Mouse (Mus musculus) left cerebral cortex, adult 2 months (tissue): Measurements from ENCODE around the gene Prss2. TPM values are rescaled to one million over a fixed set of nuclear protein-coding genes. Genes with fewer than 3 reads are reported as not detected.
"Not testable (repeated sequence)": the region's sequence is repeated elsewhere in the genome, so short reads cannot be mapped to it uniquely, and the experiment has no call there.

Source experiments
- DNase-seq, 2 experiments: peaks; one replicate each; pipeline ENCODE4 v3.0.0; 2021 to 2022; ENCODE audit warnings: low spot score in 2 of 2, mixed read lengths in 1 of 2; ENCODE audit errors: extremely low spot score in 1 of 2
- H3K27ac ChIP-seq: fragments of 200-600 bp; 2 replicates; pipeline ENCODE4 v1.8.1; 2022
- H3K4me3 ChIP-seq: fragments of 200-600 bp; 2 replicates; pipeline ENCODE4 v1.8.1; 2022
- CTCF ChIP-seq: fragments of 200-600 bp; IDR thresholded peaks from 2 replicates; pipeline ENCODE4 v1.8.1; 2022; ENCODE audit warnings: antibody characterized with exemption, mild to moderate bottlenecking, moderate library complexity
- intact Hi-C: fragments of 180-260 bp; cut with DNase I; formaldehyde crosslinking; loops from one replicate; pipeline ENCODE4 v1.15.1; 2025
- total RNA-seq, 2 experiments: library from RNA; stranded (reverse); gene quantifications; 2 replicates each; pipeline ENCODE4 v1.2.3; 2021

Prss2 gene
- total RNA-seq, 2 experiments from 2014 or later: not detected

GRCm38 (mm10) chr6:41558271-41558670 is 36.7 kb downstream of the Prss2 start:
- no peak for TF ChIP-seq CTCF
- intact Hi-C loops: loop anchor here (10.0 kb wide), 1 partner anchor 503 kb away; no protein-coding TSS in a partner anchor
- DNase-seq: no peak
- H3K4me3 ChIP-seq: no peak overlapping the region
- H3K27ac ChIP-seq: no peak overlapping the region

GRCm38 (mm10) chr6:41559331-41559730 is 37.7 kb downstream of the Prss2 start:
- intact Hi-C loops: loop anchor here (10.0 kb wide), 1 partner anchor 505 kb away; no protein-coding TSS in a partner anchor
- Histone ChIP-seq H3K27ac (peak overlapping the region; percentile 45; the same call in 1 of the 2 replicates), H3K4me3 (no peak overlapping the region)
- DNase-seq: no peak
- TF ChIP-seq CTCF: no peak

- no peak for TF ChIP-seq CTCF
- no peak for DNase-seq
- Histone ChIP-seq H3K27ac (peak overlapping the region; percentile 54; the same call in 1 of the 2 replicates), H3K4me3 (no peak overlapping the region)
- intact Hi-C loops: no loop called here
Measured at GRCm38 (mm10) chr6:41560273-41560672, 38.7 kb downstream of the Prss2 start.

GRCm38 (mm10) chr6:41562598-41562997 is 41.0 kb downstream of the Prss2 start:
- no peak for DNase-seq
- no peak overlapping the region for H3K4me3 ChIP-seq
- no peak for TF ChIP-seq CTCF
- no peak overlapping the region for H3K27ac ChIP-seq
- intact Hi-C loops: no loop called here

GRCm38 (mm10) chr6:41563104-41563951 is 41.7 kb downstream of the Prss2 start:
- H3K4me3 ChIP-seq, DNase-seq, H3K27ac ChIP-seq, intact Hi-C loops: not testable (repeated sequence)

- no peak overlapping the region for H3K27ac ChIP-seq
- intact Hi-C loops: no loop called here
Measured at GRCm38 (mm10) chr6:41565261-41565660, 43.7 kb downstream of the Prss2 start.

GRCm38 (mm10) chr6:41566965-41567364 is 45.4 kb downstream of the Prss2 start:
- intact Hi-C loops: no loop called here
- H3K27ac ChIP-seq: no peak overlapping the region
- no peak for TF ChIP-seq CTCF
- no peak for DNase-seq
- H3K4me3 ChIP-seq: no peak overlapping the region

More at GRCm38 (mm10) chr6:41565261-41565660, 43.7 kb downstream of the Prss2 start:
- no peak for TF ChIP-seq CTCF
- no peak for DNase-seq
- H3K4me3 ChIP-seq: no peak overlapping the region

- intact Hi-C loops: no loop called here
- TF ChIP-seq CTCF: no peak
- DNase-seq: no peak
- no peak overlapping the region for H3K4me3 ChIP-seq
- H3K27ac ChIP-seq: no peak overlapping the region
Measured at GRCm38 (mm10) chr6:41569078-41569477, 47.5 kb downstream of the Prss2 start.

Other genes with a start within 250 kb of the Prss2 start
- gene Try4, start 219.5 kb upstream of the Prss2 start, total RNA-seq: not detected
- not detected for gene Try5, start 204.9 kb upstream of the Prss2 start, total RNA-seq
- not detected for gene Try10, start 167.7 kb upstream of the Prss2 start, total RNA-seq
- gene Prss3, start 144.1 kb upstream of the Prss2 start, total RNA-seq: not detected
- gene Gm5771, start 129.4 kb upstream of the Prss2 start, total RNA-seq: not detected
- under 1 TPM; 0.56 to 0.68 TPM for gene Gm10334, start 75.6 kb upstream of the Prss2 start, total RNA-seq
- gene Prss1, start 62.9 kb upstream of the Prss2 start, total RNA-seq: not detected
- gene Ephb6, start 83.7 kb downstream of the Prss2 start, total RNA-seq: 100 to 1,000 TPM; 118 to 130 TPM
- gene Trpv6, start 114.6 kb downstream of the Prss2 start, total RNA-seq: 1 to 10 TPM; 1.9 to 2.5 TPM
- not detected for gene Trpv5, start 159.0 kb downstream of the Prss2 start, total RNA-seq
- gene Llcfc1, start 162.6 kb downstream of the Prss2 start, total RNA-seq: not detected
- gene Kel, start 182.6 kb downstream of the Prss2 start, total RNA-seq: not detected